Mouse (Mus musculus) MEL (cell line): ENCODE results near the gene Ndufaf2. TPM values are rescaled to one million over a fixed set of nuclear protein-coding genes. Genes with fewer than 3 reads are reported as not detected.

ENCODE experiments used
- DNase-seq: peaks from one replicate; pipeline ENCODE4 v3.0.0; 2011; ENCODE audit warnings: low read depth, low spot score
- H3K27ac ChIP-seq: 2 replicates; pipeline ENCODE4 v1.5.1; 2012; ENCODE audit warnings: low read depth, mild to moderate bottlenecking, control low read depth, low read length, moderate library complexity; ENCODE audit not compliant: control insufficient read depth
- H3K27me3 ChIP-seq, 2 experiments: fragments of 150-350 bp in 1 of 2; sonication (generic) in 1 of 2; 2 replicates each; pipeline ENCODE4 v1.6.1; 2012; ENCODE audit warnings: low read length in 2 of 2, mild to moderate bottlenecking in 2 of 2, improper control_type of control experiment in 1 of 2, moderate library complexity in 1 of 2; ENCODE audit not compliant: insufficient read depth in 2 of 2, control insufficient read depth in 1 of 2
- H3K36me3 ChIP-seq, 2 experiments: 2 replicates each; pipeline ENCODE4 v1.6.1; 2012 to 2014; ENCODE audit warnings: low read length in 2 of 2, improper control_type of control experiment in 1 of 2, inconsistent platforms in 1 of 2, mild to moderate bottlenecking in 1 of 2; ENCODE audit not compliant: insufficient read depth in 2 of 2, control insufficient read depth in 1 of 2
- H3K4me1 ChIP-seq, 2 experiments: fragments of 150-350 bp in 1 of 2; sonication (generic) in 1 of 2; 2 replicates each; pipeline ENCODE4 v1.6.1; 2012; ENCODE audit warnings: low read length in 2 of 2, improper control_type of control experiment in 1 of 2, mild to moderate bottlenecking in 1 of 2; ENCODE audit not compliant: insufficient read depth in 2 of 2, control insufficient read depth in 1 of 2
- H3K4me3 ChIP-seq, 2 experiments: fragments of 150-350 bp in 1 of 2; sonication (generic) in 1 of 2; 2 replicates each; pipeline ENCODE4 v1.5.1; 2012; ENCODE audit warnings: low read depth in 2 of 2, low read length in 2 of 2, mild to moderate bottlenecking in 2 of 2, moderate library complexity in 2 of 2, control low read depth in 1 of 2, improper control_type of control experiment in 1 of 2; ENCODE audit not compliant: control insufficient read depth in 1 of 2, insufficient read depth in 1 of 2
- H3K79me2 ChIP-seq: 2 replicates; pipeline ENCODE4 v1.6.1; 2012; ENCODE audit warnings: mild to moderate bottlenecking, low read length, moderate library complexity; ENCODE audit not compliant: control insufficient read depth, poor library complexity, insufficient read depth
- H3K9ac ChIP-seq: 2 replicates; pipeline ENCODE4 v1.6.1; 2012; ENCODE audit warnings: low read depth, mild to moderate bottlenecking, control low read depth, low read length, moderate library complexity; ENCODE audit not compliant: control insufficient read depth, poor library complexity, severe bottlenecking
- H3K9me3 ChIP-seq: fragments of 150-350 bp; sonication (generic); replicated peaks from 2 replicates; pipeline ENCODE4 v1.6.1; 2012; ENCODE audit warnings: mild to moderate bottlenecking, low read length, improper control_type of control experiment, moderate library complexity; ENCODE audit not compliant: insufficient read depth
- CHD1 ChIP-seq: IDR thresholded peaks from 2 replicates; pipeline ENCODE4 v1.6.1; 2012; ENCODE audit warnings: low read depth, mild to moderate bottlenecking, inconsistent platforms, low read length, improper control_type of control experiment
- E2F4 ChIP-seq: IDR thresholded peaks from 2 replicates; pipeline ENCODE4 v1.6.1; 2011; ENCODE audit warnings: low read depth, low read length, improper control_type of control experiment, borderline replicate concordance
- EP300 ChIP-seq, 2 experiments: IDR thresholded peaks; 2 replicates each; pipeline ENCODE4 v1.6.1; 2011; ENCODE audit warnings: improper control_type of control experiment in 2 of 2, low read length in 2 of 2, low read depth in 1 of 2, mild to moderate bottlenecking in 1 of 2
- ETS1 ChIP-seq: IDR thresholded peaks from 2 replicates; pipeline ENCODE4 v1.6.1; 2012; ENCODE audit warnings: low read depth, mild to moderate bottlenecking, inconsistent platforms, low read length, improper control_type of control experiment, moderate library complexity
- GABPA ChIP-seq: IDR thresholded peaks from 2 replicates; pipeline ENCODE4 v1.6.1; 2012; ENCODE audit warnings: low read depth, mild to moderate bottlenecking, inconsistent platforms, low read length, improper control_type of control experiment, moderate library complexity
- GATA1 ChIP-seq: IDR thresholded peaks from 2 replicates; pipeline ENCODE4 v1.6.1; 2011; ENCODE audit warnings: low read depth, low read length, improper control_type of control experiment
- JUND ChIP-seq: IDR thresholded peaks from 2 replicates; pipeline ENCODE4 v1.6.1; 2011; ENCODE audit warnings: low read depth, mild to moderate bottlenecking, improper control_type of control experiment, low read length
- MAFK ChIP-seq: IDR thresholded peaks from 2 replicates; pipeline ENCODE4 v1.6.1; 2011; ENCODE audit warnings: low read depth, mild to moderate bottlenecking, low read length, improper control_type of control experiment, borderline replicate concordance
- MAX ChIP-seq: IDR thresholded peaks from 2 replicates; pipeline ENCODE4 v1.6.1; 2011; ENCODE audit warnings: low read length, improper control_type of control experiment
- NELFE ChIP-seq: IDR thresholded peaks from 2 replicates; pipeline ENCODE4 v1.6.1; 2011; ENCODE audit warnings: low read depth, low read length, improper control_type of control experiment
- RAD21 ChIP-seq: IDR thresholded peaks from 2 replicates; pipeline ENCODE4 v1.6.1; 2011; ENCODE audit warnings: mild to moderate bottlenecking, low read depth, low read length, improper control_type of control experiment
- RCOR1 ChIP-seq: IDR thresholded peaks from 2 replicates; pipeline ENCODE4 v1.6.1; 2012; ENCODE audit warnings: low read depth, mild to moderate bottlenecking, inconsistent platforms, low read length, improper control_type of control experiment
- SMC3 ChIP-seq: IDR thresholded peaks from 2 replicates; pipeline ENCODE4 v1.6.1; 2011; ENCODE audit warnings: low read depth, low read length, improper control_type of control experiment
- USF1 ChIP-seq: IDR thresholded peaks from 2 replicates; pipeline ENCODE4 v1.6.1; 2014; ENCODE audit warnings: low read depth, mild to moderate bottlenecking, inconsistent platforms, low read length, improper control_type of control experiment, moderate library complexity
- ZC3H11A ChIP-seq: IDR thresholded peaks from 2 replicates; pipeline ENCODE4 v1.6.1; 2012; ENCODE audit warnings: low read depth, mild to moderate bottlenecking, inconsistent platforms, low read length, improper control_type of control experiment
- ZMIZ1 ChIP-seq: IDR thresholded peaks from 2 replicates; pipeline ENCODE4 v1.6.1; 2012; ENCODE audit warnings: low read depth, mild to moderate bottlenecking, inconsistent platforms, low read length, improper control_type of control experiment, moderate library complexity
- ZNF384 ChIP-seq: IDR thresholded peaks from 2 replicates; pipeline ENCODE4 v1.6.1; 2012; ENCODE audit warnings: low read depth, mild to moderate bottlenecking, inconsistent platforms, low read length, improper control_type of control experiment
- polyA plus RNA-seq, 2 experiments: library from polyadenylated mRNA; stranded (reverse) in 1 of 2; unstranded in 1 of 2; fragments of >175 nt in 1 of 2; fragments of >200 nt in 1 of 2; gene quantifications; 2 replicates each; pipeline versions ENCODE4 v1.2.1 to v1.2.4; 2012; ENCODE audit warnings: low replicate concordance in 2 of 2, low read depth in 1 of 2; ENCODE audit not compliant: insufficient read length in 2 of 2, insufficient read depth in 1 of 2, missing spikeins in 1 of 2
- total RNA-seq: library from RNA; depleted of rRNA; stranded (reverse); fragments of 300-350 nt; gene quantifications from 2 replicates; pipeline ENCODE4 v1.2.3, GENCODE M21; 2012

Ndufaf2 gene
- total and polyA plus RNA-seq, 3 experiments, result 50.9 to 76.0 TPM; not detected in 1

GRCm38 (mm10) chr13:108039902-108040301 lies 118.5 kb downstream of the Ndufaf2 start:
- Histone ChIP-seq H3K4me1 (peaks cover 15 to 24% of the 10 kb centered on the region in 2 experiments), H3K4me3 (no peak overlapping the region), H3K27ac (no peak overlapping the region), H3K27me3 (no peaks in the 10 kb centered on the region), H3K79me2 (peaks cover 13% of the 10 kb centered on the region), H3K9ac (no peak overlapping the region), H3K36me3 (peaks cover 0 to 30% of the 10 kb centered on the region in 2 experiments; a peak in 2 of 4 replicates), H3K9me3 (no peaks in the 10 kb centered on the region)
- TF ChIP-seq GATA1, result peak; percentile 82; the same call in 1 of the 2 replicates
- no peak for TF ChIP-seq JUND
- 0 out of 2 replicates have a peak, but pooled peaks have one; percentile 45 for TF ChIP-seq RCOR1
- 0 out of 2 replicates have a peak, but pooled peaks have one; percentile 1 for TF ChIP-seq USF1
- no peak for TF ChIP-seq SMC3
- TF ChIP-seq EP300 (IDR thresholded peaks at IDR 0.05; ENCODE audit: low read depth in 1 of 2, low read length in 2 of 2), result peak; percentile 13 to 57; a peak in 3 of 4 replicates
- DNase-seq, result peak; percentile 25

GRCm38 (mm10) chr13:108039375-108039774 lies 119.0 kb downstream of the Ndufaf2 start:
- DNase-seq, result no peak
- H3K9me3 ChIP-seq, result no peaks in the 10 kb centered on the region
- H3K4me3 ChIP-seq, result no peak overlapping the region
- H3K4me1 ChIP-seq, result peaks cover 15 to 24% of the 10 kb centered on the region in 2 experiments
- H3K36me3 ChIP-seq, result peaks cover 0 to 30% of the 10 kb centered on the region in 2 experiments; a peak in 2 of 4 replicates
- H3K9ac ChIP-seq, result no peak overlapping the region
- no peak for TF ChIP-seq ZMIZ1
- TF ChIP-seq MAFK, result no peak
- no peak for TF ChIP-seq GABPA
- no peak for TF ChIP-seq ZNF384
- TF ChIP-seq JUND, result no peak
- no peak for TF ChIP-seq MAX
- no peak for TF ChIP-seq ETS1
- no peak for TF ChIP-seq ZC3H11A
- no peak for TF ChIP-seq RAD21
- TF ChIP-seq CHD1, result no peak
- no peak for TF ChIP-seq NELFE
- H3K79me2 ChIP-seq, result peaks cover 8% of the 10 kb centered on the region
- no peak overlapping the region for H3K27ac ChIP-seq
- H3K27me3 ChIP-seq, result no peaks in the 10 kb centered on the region

DNA sequence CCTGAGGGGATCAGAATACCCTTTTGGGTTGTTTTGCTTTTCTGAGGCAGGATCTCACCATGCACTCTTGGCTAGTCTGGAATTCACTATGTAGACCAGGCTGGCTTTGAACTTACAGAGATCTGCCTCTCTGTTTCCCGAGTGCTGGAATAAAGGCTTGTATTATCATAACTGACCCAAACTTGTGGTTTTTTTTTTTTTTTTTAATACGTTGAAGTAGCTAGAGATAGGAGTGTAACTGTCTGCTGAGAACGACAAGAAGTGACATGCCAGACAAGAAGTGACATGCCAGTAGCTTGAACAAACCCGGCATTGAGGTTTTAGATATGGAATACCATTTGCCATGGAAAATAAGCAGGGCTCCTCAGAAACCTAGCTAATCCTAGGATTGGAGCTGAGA lies 125.6 kb downstream of the Ndufaf2 start:
- H3K27me3 ChIP-seq, result no peaks in the 10 kb centered on the region
- H3K9me3 ChIP-seq, result no peaks in the 10 kb centered on the region
- no peak overlapping the region for H3K4me3 ChIP-seq
- no peaks in the 10 kb centered on the region for H3K79me2 ChIP-seq
- no peak overlapping the region for H3K9ac ChIP-seq
- H3K36me3 ChIP-seq, result no peaks in the 10 kb centered on the region
- DNase-seq, result no peak
- H3K4me1 ChIP-seq, result peaks cover 0 to 2% of the 10 kb centered on the region in 2 experiments; a peak in 2 of 4 replicates
- no peak overlapping the region for H3K27ac ChIP-seq
- peak in 1 of 2 experiments; percentile 54; a peak in 1 of 4 replicates for TF ChIP-seq EP300 (IDR thresholded peaks at IDR 0.05; ENCODE audit: low read depth in 1 of 2, low read length in 2 of 2)
- no peak for TF ChIP-seq E2F4
- peak; percentile 79 for TF ChIP-seq ZNF384
